Mouse (Mus musculus): ENCODE data around the gene Gnaz.
"Not testable (repeated sequence)": the region's sequence is repeated elsewhere in the genome, so short reads cannot be mapped to it uniquely, and the experiment has no call there.

Gnaz gene

GRCm38 (mm10) chr10:75028743-75029142, 61.8 kb downstream of the Gnaz start:
- no peak for DNase-seq (ENCODE audit: inconsistent ontology term)

- DNase-seq (ENCODE audit: inconsistent ontology term), result no peak
These were observed 62.7 kb downstream of the Gnaz start for GRCm38 (mm10) chr10:75029677-75030076.

GRCm38 (mm10) chr10:75030234-75030633, 63.3 kb downstream of the Gnaz start:
- DNase-seq (ENCODE audit: inconsistent ontology term), result no peak

GRCm38 (mm10) chr10:75031345-75032114, 64.6 kb downstream of the Gnaz start:
- DNase-seq (ENCODE audit: inconsistent ontology term), result peak; percentile 7

- DNase-seq (ENCODE audit: inconsistent ontology term), result peak; percentile 62
These were observed 65.4 kb downstream of the Gnaz start, which contains the start of gene Rsph14 for GRCm38 (mm10) chr10:75032395-75032794. Rsph14 (minus strand) TSS chr10:75032586.

GRCm38 (mm10) chr10:75036883-75037379, 70.0 kb downstream of the Gnaz start, which contains the start of gene Rab36:
Rab36 (plus strand) TSS chr10:75037058.
- DNase-seq (ENCODE audit: inconsistent ontology term), result peak; percentile 97

GRCm38 (mm10) chr10:75042060-75042459, 75.1 kb downstream of the Gnaz start:
- DNase-seq (ENCODE audit: inconsistent ontology term), result not testable (repeated sequence)

GRCm38 (mm10) chr10:75044459-75044858, 77.5 kb downstream of the Gnaz start:
- DNase-seq (ENCODE audit: inconsistent ontology term), result no peak

GRCm38 (mm10) chr10:75045831-75046230, 78.9 kb downstream of the Gnaz start:
- no peak for DNase-seq (ENCODE audit: inconsistent ontology term)

- DNase-seq (ENCODE audit: inconsistent ontology term), result no peak
These were observed 81.7 kb downstream of the Gnaz start for GRCm38 (mm10) chr10:75048711-75049110.

- DNase-seq (ENCODE audit: inconsistent ontology term), result no peak
These were observed 84.5 kb downstream of the Gnaz start for GRCm38 (mm10) chr10:75051364-75052074.

GRCm38 (mm10) chr10:75052902-75053301, 85.9 kb downstream of the Gnaz start:
- no peak for DNase-seq (ENCODE audit: inconsistent ontology term)

GRCm38 (mm10) chr10:75053655-75054054, 86.7 kb downstream of the Gnaz start:
- DNase-seq (ENCODE audit: inconsistent ontology term), result no peak

- DNase-seq (ENCODE audit: inconsistent ontology term), result no peak
These were observed 87.1 kb downstream of the Gnaz start for GRCm38 (mm10) chr10:75054125-75054524.

- no peak for DNase-seq (ENCODE audit: inconsistent ontology term)
These were observed 88.7 kb downstream of the Gnaz start for GRCm38 (mm10) chr10:75055672-75056071.

- DNase-seq (ENCODE audit: inconsistent ontology term), result peak; percentile 22
These were observed 89.3 kb downstream of the Gnaz start for GRCm38 (mm10) chr10:75056255-75056654.

- no peak for DNase-seq (ENCODE audit: inconsistent ontology term)
These were observed 91.4 kb downstream of the Gnaz start for GRCm38 (mm10) chr10:75058336-75058735.

GRCm38 (mm10) chr10:75058761-75059395, 91.9 kb downstream of the Gnaz start:
- no peak for DNase-seq (ENCODE audit: inconsistent ontology term)

GRCm38 (mm10) chr10:75059396-75059795, 92.4 kb downstream of the Gnaz start:
- DNase-seq (ENCODE audit: inconsistent ontology term), result peak; percentile 70

GRCm38 (mm10) chr10:75060217-75060842, 93.4 kb downstream of the Gnaz start, which contains the start of gene Bcr:
Bcr (plus strand) TSS chr10:75060592.
- DNase-seq (ENCODE audit: inconsistent ontology term), result peak; percentile 87

- peak; percentile 24 for DNase-seq (ENCODE audit: inconsistent ontology term)
These were observed 93.9 kb downstream of the Gnaz start for GRCm38 (mm10) chr10:75060843-75061235.
